Mouse (Mus musculus): Measurements from ENCODE around the gene Hspa1l.
"Not testable (repeated sequence)": the region's sequence is repeated elsewhere in the genome, so short reads cannot be mapped to it uniquely, and the experiment has no call there.

Hspa1l gene

DNA sequence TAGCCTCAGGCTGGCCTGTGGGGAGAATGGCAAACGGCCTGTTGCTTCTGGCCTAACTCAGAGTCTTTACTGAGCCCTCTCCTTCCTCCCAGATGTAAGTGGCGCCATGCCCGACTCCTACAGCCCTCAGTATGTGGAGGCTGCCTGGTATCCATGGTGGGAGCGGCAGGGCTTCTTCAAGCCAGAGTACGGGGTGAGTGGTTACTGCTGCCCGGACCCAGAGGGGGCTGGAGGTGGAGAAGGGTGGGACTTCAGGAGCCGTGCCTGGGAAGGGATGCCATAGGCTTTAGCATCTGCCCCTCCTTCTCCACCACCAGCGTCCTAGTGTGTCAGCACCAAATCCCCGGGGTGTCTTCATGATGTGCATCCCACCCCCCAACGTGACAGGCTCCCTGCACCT lies 32.7 kb downstream of the Hspa1l start:
- no peak for DNase-seq

DNA sequence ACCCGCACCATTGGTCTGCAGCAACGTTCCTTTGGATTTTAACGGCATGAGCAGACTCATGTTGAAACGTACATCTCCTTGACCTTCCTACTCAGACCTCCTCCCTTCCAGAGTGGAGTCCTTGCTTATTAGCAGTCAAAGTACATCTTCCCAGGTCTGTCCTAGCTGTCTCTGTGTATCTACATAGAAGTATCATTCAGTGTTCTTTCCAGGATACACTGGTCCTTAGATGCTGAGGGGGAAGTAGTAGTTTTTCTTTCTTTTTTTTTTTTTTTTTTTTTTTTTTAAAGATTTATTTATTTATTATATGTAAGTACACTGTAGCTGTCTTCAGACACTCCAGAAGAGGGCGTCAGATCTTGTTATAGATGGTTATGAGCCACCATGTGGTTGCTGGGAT lies 33.4 kb downstream of the Hspa1l start:
- DNase-seq, result not testable (repeated sequence)

DNA sequence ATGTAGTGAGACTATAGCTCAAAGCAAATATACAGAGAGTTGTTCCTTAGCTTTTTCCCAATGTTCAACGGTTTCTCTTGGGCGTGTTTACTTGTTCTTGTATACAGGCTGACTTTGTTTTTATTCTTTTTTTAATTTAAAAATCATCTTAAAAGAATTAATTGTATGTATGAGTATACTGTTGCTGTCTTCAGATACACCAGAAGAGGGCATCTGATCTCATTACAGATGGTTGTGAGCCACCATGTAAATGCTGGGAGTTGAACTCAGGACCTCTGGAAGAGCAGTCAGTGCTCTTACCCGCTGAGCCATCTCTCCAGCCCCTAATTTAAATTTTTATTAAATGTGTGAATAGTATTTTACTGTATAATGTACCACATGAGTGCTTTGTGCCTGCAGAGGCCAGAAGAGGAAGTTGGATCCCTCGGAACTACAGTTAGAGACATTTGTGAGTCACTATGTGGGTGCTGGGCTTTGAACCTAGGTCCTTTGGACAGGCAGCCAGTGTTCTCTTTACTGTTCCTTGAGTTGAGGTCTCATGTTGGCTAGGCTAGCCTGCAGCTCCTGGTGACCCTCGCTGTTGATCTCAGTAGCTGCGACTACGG lies 35.0 kb downstream of the Hspa1l start:
- no peak for DNase-seq

DNA sequence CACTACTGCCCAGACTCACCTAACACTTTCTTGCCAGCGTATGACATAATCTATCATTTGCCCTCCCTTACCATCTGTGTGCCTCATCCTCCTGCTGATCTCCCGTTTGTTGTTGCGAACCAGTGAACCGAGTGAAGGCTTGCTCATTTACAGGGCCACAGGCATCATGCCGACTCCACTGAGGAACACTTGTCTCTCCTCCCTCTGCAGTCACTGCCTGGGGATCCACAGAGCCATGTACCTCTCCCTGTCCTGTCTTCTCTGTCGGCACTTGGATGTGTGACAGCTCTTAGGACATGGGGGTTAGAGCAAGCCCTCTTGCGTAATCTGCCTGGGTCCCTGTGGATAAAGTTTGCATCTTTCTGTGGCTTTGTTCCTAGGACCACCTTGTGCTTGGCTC lies 37.1 kb downstream of the Hspa1l start:
- DNase-seq, result no peak

DNA sequence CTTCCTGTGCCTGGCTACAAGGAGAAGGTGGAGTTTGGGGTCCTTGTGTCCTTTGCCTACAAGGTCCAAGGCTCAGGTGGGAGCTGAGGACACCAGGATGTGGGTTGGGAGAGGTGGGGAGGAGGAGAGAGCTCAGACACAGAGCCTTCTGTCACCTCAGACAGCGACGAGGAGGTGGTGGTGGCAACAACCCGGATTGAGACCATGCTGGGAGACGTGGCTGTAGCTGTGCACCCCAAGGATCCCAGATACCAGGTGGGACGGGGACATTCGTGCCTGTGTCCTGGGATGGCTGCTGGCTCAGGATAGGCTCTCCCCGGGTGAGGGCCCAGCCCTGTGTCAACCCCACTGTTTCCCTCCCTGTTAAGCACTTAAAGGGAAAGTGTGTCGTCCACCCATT lies 38.9 kb downstream of the Hspa1l start:
- no peak for DNase-seq

DNA sequence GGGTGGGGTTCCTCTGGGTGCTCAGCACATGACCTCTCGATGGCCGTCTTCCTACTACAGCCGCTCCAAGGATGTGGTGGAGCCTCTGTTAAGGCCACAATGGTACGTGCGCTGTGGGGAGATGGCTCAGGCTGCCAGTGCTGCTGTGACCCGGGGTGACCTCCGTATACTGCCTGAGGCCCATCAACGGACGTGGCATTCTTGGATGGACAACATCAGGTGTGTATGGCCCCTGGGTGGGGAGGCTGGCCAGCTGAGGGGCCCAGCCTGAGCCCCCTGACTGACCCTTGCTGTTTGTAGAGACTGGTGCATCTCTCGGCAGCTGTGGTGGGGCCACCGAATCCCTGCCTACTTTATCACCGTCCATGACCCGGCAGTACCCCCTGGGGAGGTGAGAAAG lies 39.9 kb downstream of the Hspa1l start:
- no peak for DNase-seq

DNA sequence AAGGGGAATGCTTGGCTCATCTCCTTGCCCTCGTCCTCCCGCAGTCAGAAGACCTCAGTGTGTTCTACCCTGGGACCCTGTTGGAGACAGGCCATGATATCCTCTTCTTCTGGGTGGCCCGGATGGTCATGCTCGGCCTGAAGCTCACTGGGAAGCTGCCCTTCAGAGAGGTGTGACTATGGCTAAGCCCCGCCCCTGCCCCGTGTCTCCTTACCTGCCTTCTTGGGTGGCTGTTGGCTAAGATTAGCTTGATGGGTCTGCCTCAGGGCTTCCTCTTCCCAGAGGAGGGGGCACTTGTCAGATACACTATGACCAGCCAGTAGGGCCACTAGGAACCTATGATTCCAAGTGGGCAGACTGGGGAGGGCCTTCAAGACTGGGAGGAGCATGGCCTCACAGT lies 40.7 kb downstream of the Hspa1l start:
- no peak for DNase-seq

DNA sequence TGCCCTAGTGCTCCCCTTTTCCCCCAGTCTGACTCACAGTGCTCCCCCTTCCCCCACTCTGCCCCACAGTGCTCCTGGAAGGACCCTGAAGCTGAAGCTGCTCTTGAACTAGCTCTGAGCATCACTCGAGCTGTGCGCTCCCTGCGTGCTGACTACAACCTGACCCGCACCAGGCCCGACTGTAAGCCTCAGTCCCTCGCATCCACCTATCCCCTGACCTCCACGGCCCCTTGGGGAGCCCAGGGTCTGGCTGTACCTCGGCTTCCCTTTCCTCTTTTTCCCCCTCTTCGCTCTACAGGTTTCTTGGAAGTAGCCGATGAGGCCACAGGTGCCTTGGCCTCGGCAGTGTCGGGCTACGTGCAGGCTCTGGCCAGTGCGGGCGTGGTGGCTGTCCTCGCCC lies 42.8 kb downstream of the Hspa1l start:
- no peak for DNase-seq

DNA sequence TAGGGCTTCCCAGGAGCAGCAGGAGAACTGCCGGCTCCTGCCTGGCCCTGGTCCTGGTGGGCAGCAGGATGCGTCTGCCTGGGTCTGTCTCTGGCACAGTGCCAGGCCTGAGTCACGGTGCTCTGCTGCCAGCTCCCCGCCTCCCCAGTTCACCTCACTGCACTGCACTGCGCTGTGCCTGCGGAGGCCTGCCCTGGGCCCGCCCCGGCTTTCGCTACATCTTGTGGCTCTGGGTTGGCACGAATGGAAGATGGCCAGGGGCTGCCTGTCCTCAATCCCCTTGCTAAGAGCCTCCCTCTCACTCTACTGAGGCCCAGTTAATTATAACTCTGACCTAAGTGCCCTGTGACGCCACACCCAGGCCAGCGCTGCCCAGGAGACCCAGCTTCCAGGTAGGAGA lies 43.9 kb downstream of the Hspa1l start, which contains the start of gene Vwa7:
Vwa7 (plus strand) TSS at position 204 of the 400 bp plus-strand sequence.
- DNase-seq, result no peak

DNA sequence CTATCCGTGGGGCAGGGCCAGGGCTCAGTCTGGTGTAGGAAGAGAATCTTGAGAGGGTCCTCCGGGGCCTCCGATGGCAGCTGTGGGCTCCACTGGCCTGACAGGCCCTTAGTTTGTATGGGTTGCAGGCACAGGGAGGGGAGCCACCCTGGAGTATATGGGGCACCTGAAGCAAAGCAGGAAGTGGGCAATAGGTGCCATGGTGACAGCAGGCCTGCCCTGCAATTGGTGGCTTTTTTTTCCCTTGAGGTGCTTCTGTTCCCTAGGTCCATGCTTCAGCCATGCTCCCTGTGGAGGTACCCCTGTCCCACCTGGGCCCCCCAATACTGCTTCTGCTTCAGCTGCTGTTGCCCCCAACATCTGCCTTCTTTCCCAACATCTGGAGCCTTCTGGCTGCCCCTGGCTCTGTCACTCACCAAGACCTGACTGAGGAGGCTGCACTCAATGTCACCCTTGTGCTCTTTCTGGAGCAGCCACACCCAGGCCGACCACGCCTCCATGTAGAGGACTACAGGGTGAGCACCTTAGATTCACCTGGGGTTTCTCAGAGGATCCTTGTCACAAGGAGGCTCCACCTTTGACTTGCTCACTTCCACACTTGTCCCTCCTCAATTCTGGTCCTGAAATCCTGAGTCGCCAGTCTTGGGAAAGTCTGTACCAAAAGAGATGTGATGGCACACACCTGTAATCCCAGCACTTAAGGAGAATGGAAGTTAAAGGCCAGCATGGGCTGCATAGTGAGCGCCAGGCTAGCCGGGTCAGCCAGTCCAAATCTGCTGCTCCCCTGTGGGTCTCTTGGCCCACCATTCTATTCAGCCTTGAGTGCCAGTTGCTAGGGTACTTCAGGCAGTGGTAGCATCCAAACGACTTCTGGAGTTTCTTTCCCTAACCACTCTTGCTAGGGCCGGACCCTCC lies 44.5 kb downstream of the Hspa1l start:
- DNase-seq, result no peak

DNA sequence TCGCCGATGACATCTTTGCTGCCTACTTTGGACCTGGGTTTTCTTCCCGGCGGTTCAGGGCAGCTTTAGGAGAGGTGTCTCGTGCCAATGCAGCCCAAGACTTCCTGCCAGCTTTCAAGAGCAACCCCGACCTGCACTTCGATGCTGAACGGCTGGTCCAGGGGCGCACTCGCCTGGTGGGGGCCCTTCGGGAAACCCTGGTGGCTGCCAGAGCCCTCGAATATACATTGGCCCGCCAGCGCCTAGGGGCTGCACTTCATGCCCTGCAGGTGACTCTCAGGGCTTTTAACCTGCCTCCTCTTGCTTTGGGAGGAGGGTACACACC lies 45.2 kb downstream of the Hspa1l start:
- no peak for DNase-seq

DNA sequence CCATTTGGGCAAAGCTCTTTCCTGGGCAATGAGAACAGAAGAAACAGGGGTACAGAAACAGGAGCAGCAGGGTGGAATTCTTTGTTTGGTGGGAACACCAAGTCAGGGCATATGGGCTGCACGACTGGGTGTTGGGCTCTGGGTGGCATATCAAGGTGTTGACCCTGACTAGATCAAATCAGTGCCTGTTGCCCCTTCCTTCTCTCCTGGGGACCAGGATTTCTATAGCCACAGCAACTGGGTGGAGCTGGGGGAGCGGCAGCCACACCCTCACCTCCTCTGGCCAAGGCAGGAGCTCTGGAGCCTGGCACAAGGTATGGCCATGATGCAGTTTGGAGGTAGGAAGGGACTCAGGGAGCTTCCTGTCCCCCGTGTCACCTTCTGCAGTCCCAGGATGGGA lies 45.7 kb downstream of the Hspa1l start:
- DNase-seq, result no peak

DNA sequence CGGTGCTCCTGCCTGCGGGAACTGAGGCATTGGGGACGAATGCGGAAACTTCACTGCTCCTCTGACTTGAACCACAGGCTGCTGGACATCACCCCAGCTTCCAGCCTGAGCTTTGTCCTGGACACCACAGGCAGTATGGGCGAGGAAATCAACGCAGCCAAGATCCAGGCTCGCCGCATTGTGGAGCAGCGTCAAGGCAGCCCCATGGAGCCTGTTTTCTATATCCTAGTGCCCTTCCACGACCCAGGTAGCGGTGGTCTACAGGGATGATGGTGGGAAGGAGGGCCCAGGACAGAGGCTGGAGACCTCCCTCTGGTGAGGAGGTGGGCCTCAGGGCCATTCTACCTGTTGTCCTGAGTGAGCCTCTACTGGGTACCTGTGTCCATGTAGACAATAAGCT lies 47.4 kb downstream of the Hspa1l start:
- DNase-seq, result no peak

DNA sequence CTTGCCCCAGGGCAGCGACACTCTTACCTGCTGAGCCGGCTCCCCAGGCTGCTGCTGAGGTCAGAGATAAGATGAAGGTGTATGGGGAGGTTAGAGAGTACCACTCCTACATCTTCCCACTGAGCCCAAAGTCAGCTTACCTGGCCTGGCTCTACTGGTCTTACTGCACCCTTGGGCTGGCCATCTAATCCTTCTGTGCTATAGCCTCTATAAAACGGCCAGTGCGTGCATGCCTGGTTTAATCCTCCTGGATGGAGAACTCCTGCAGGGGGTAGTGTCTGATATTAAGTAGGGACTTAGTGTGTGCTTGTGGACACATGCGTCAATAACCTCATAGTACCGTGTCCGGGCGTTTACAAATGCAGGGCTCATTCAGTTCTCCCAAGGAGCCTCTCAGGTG lies 48.0 kb downstream of the Hspa1l start:
- no peak for DNase-seq

DNA sequence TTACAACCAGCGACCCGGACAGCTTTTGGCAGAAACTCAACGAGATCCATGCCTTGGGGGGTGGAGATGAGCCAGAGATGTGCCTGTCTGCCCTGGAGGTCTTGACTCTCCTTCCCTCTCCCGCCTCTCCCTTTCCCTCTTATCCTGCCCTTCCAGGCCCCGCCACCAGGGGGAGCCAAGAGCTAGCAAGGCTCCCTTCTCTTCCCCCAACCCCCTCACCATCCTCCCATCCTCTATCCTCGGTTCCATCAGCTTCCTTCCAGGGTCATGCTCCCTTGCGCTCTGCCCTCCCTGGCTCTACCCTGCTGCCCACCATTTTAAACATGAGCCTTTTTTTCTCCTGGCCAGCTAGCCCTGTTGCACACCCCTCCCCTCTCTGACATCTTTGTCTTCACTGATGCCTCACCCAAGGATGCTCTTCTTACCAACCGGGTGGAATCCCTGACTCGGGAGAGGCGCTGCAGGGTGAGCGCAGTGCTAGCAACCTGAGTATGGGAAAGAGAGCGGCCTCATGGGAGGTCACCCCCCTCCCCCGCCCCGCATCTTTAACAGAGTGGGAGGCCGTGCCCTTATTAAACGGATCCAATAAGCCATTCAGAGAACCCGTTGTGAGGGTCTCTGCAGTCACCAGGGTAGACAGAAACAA lies 48.8 kb downstream of the Hspa1l start:
- DNase-seq, result peak; percentile 93

DNA sequence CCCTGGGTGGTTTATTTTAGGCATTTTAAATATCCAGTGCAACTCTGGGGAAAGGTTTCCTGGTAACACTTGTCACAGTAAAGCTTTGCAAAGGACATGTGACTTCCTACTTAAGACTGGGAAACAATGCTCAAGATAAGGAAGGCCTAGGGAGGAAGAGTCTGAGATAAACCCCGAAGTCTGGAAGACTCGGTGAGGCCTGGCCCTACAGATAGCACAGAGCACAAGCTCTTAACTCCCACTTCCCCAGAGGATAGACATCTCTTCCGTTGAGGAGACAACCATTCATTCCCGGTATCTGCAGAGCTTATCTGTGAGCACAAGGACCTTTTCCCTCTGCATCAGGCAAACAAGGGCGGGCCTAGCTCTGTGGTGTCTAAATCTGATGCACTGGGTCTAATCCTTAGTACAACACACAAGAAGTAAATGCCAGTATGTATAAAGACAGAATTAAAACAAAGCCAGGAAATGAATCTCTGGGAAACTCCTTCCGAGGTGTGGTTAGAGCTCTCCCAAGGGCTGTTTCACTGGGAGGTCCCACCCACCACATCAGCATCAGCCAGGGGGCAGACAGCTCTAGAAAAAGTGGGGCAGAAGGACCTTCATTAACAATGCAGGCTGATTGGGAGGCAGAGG lies 49.5 kb downstream of the Hspa1l start:
- DNase-seq, result peak; percentile 46

DNA sequence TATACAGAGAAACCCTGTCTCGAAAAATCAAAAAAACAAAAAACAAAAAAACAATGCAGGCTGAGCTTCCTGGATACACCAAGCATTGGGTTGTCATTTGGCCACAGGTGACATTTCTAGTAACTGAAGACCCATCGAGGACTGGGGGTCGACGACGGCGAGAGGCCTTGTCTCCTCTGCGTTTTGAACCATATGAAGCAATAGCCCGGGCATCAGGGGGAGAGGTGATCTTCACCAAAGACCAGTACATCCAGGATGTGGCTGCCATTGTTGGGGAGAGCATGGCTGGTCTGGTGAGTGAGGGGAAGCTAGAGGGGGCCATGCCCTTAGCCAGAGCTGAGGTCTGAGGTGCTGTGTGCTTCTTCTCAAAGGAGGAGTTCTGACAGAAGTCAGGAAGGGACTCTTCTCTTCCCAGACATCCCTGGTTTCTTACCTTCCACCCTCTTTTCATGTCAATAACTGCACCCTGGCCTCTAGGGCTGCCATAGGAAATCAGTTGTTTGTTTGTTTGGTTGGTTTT lies 50.1 kb downstream of the Hspa1l start:
- DNase-seq, result no peak

DNA sequence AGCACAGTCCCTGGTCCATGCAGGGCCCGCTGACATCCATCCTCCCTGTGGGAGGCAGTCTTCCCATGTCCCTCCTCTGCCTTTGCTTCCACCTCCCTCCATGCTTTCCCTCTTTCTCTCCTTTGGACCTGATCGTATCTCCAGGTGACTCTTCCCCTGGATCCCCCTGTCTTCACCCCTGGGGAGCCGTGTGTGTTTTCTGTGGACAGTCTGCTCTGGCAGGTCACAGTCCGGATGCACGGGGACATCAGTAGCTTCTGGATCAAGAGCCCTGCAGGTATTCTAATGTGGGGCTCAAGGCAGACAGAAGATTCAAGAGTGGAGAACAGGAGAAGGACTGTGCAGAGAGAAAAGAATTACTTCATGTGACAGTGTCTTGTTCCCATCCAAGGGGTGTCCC lies 50.7 kb downstream of the Hspa1l start:
- no peak for DNase-seq

DNA sequence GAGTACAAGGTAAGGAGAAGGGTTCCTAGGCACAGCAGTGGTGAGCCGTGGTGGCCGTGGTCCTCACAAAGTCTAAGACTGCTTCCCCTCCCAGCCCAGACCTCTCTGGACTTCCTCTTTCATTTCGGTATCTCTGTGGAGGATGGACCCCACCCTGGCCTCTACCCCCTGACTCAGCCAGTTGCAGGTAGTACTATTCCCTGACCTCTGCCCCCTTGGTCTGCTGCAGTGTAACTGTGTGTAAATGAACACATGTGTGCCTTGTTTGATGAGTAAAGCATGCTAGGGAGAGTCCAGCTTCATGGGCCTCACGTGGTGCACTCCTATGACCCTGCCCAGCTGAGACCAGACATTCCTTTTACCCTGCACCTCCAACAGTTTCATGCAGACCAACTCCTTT lies 51.3 kb downstream of the Hspa1l start:
- no peak for DNase-seq

DNA sequence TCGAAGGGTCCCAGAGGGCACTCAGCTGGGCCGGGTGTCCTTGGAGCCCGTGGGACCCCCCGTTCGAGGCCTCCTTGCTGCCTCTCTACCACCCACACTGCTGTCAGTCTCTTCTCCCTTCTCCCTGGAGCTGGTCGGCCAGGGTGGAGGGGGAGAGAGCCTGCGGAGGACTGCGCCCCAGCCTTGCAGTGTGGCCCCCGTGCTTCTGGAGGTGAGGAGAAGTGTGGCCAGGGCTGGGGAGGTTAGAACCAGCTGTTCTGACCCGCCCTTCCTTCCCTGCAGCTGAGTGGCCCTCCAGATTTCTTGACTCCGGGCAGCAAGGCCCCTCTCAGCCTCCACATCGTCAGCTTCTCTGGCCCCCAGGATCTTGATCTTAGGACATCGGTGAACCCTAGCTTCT lies 51.8 kb downstream of the Hspa1l start:
- DNase-seq, result no peak

DNA sequence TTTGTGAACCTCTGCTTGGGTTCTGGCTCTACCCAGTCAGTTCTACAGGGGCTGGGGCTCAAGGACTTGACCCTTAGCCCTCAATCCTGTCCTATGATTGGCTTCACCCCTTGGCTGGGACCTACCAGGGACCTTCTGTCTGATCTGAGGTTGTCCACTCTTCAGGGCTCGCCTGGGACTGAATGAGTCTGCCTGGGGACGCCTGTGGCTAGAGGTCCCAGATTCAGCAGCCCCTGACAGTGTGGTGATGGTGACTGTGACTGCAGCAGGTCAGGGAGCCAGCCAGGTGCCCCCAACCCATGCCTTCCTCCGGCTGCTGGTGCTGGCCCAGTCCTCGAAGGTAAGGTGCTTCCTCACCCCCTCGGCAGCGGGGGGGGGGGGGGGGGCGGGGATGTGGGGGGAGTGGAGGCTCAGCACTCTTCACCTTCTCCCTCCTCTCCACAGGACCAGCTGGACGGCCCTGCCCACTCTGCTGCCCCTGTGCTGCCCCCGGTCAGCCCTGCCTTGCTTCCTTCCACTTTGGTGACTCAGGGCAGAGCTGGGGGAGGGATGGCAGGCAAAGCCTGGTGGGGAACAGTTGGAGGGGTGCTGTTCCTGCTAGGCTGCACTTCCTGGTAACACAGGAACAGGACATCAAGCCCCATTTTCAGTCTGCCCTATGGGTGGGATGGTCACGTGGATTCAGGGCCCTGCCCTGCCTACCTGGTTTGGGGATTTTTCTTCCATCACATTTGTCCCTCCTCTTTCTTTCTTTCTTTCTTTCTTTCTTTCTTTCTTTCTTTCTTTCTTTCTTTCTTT lies 52.4 kb downstream of the Hspa1l start:
- no peak for DNase-seq

DNA sequence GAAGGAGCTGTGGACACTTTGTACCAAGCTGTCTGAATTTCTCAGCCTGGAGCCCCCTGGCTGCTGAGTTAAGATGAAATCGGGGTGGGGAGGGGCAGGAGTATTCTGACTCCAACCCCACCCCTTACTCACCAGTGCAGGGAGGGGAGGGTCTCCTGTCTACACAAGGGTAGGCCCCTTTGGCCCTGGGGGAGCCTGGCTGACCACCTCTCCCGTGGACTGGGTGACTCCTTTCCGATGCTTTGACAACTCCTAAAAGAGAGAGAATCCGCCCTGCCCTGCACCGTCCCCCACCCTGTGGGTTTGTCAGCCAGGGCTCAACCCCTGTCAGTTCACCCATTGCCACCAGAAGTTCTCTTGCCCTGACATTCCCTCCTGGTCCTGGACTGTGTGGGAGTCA lies 53.7 kb downstream of the Hspa1l start:
- no peak for DNase-seq

Measured in lung, postnatal 14 days (tissue).